Mouse (Mus musculus) adrenal gland, postnatal 4 days (tissue): ENCODE data around the gene Krtap10-10. TPM values are rescaled to one million over a fixed set of nuclear protein-coding genes. Genes with fewer than 3 reads are reported as not detected.
"Not testable (repeated sequence)": the region's sequence is repeated elsewhere in the genome, so short reads cannot be mapped to it uniquely, and the experiment has no call there.

Experiments used
- DNase-seq, 2 experiments: peaks; one replicate each; pipeline ENCODE4 v3.0.0; 2021 to 2022; ENCODE audit warnings: low spot score in 2 of 2, mixed read lengths in 2 of 2
- long read RNA-seq, 2 experiments: library from polyadenylated mRNA; stranded (forward); transcript quantifications; one replicate each; pipeline ENCODE4 v2.0.0; 2021
- total RNA-seq, 2 experiments: library from RNA; stranded (reverse); gene quantifications; 2 replicates each; pipeline ENCODE4 v1.2.3; 2021

Krtap10-10 gene
- total RNA-seq: not detected
- long read RNA-seq, experiment 1: 0 reads
- long read RNA-seq, experiment 2: 0 reads

- DNase-seq: no peak
Observed at GRCm38 (mm10) chr10:77835647-77836046, at the start of gene Krtap10-10. TSS of gene Krtap10-10 (plus strand) at chr10:77835947.

DNA sequence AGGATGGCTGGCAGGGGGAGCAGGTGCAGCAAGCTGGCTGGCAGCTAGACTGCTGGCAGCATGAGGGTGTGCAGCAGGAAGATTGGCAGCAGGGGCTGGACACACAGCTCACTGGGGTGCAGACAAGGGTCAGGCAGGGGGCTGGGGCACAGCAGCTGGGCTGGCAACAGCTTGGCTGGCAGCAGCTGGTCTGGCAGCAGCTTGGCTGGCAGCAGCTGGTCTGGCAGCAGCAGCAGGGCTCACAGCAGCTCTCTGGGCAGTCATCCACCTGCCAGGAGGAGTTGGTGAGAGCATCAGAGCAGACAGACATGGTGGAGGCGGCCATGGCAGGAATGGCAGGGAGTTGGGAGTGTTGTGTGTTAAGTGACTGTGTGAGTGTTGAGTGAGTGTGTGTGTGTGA is 47.9 kb upstream of the Krtap10-10 start, which contains the start of gene Gm7137:
Gene Gm7137, minus strand, starts transcription at position 325 of the 400 bp plus-strand sequence.
- DNase-seq: not testable (repeated sequence)

- no peak for DNase-seq
Observed at GRCm38 (mm10) chr10:77788621-77789020, 47.1 kb upstream of the Krtap10-10 start.

GRCm38 (mm10) chr10:77794976-77795375 is 40.8 kb upstream of the Krtap10-10 start, which contains the start of gene Gm9639:
TSS of gene Gm9639 (minus strand) at chr10:77795076.
- no peak for DNase-seq

- DNase-seq: no peak
Observed at GRCm38 (mm10) chr10:77797677-77798076, 38.1 kb upstream of the Krtap10-10 start.

GRCm38 (mm10) chr10:77798164-77798920 is 37.4 kb upstream of the Krtap10-10 start:
- not testable (repeated sequence) for DNase-seq

- no peak for DNase-seq
Observed at GRCm38 (mm10) chr10:77798921-77799508, 36.7 kb upstream of the Krtap10-10 start, which contains the start of gene Gm19668. TSS of gene Gm19668 (minus strand) at chr10:77799133.

DNA sequence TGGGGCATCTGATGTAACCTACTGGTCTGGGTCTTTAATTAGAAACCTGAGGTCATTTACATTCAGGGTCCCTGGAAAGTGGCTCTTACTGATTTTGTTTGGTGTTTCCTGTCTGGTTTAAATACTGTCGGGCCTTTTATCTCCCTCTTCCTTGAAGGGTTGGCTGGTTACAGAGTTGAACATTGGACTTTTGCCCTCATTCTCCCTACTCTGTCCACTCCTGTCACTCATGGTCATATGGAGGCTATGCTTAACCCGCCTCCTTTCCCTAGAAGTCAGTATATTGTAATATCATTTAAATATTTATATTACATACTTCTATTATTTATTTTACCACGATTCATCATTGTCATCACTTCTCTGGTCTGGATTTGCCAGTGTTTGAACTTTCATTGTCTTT is 31.7 kb upstream of the Krtap10-10 start:
- DNase-seq: no peak

- no peak for DNase-seq
Observed at GRCm38 (mm10) chr10:77811743-77812142, 24.0 kb upstream of the Krtap10-10 start, which contains the start of gene Gm9507. TSS of gene Gm9507 (minus strand) at chr10:77811843.

GRCm38 (mm10) chr10:77814382-77814781 is 21.4 kb upstream of the Krtap10-10 start, which contains the start of gene Gm2696:
TSS of gene Gm2696 (plus strand) at chr10:77814682.
- no peak for DNase-seq

GRCm38 (mm10) chr10:77815514-77815913 is 20.2 kb upstream of the Krtap10-10 start:
- DNase-seq: no peak

DNA sequence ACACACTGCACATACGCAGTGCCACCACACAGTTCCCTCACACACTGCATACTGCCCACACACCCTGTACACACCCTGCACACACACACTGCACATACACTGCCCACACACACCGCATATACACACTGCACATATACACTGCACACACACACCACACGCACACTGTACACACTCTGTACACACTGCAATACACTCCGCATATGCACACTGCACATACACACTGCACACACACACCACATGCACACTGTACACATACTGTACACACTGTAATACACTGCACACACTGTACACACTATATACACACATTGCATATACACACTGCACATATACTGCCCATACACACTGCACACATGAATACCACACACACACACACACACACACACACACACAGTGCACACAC is 17.2 kb upstream of the Krtap10-10 start:
- DNase-seq: no peak

GRCm38 (mm10) chr10:77819203-77819602 is 16.5 kb upstream of the Krtap10-10 start:
- no peak for DNase-seq

DNA sequence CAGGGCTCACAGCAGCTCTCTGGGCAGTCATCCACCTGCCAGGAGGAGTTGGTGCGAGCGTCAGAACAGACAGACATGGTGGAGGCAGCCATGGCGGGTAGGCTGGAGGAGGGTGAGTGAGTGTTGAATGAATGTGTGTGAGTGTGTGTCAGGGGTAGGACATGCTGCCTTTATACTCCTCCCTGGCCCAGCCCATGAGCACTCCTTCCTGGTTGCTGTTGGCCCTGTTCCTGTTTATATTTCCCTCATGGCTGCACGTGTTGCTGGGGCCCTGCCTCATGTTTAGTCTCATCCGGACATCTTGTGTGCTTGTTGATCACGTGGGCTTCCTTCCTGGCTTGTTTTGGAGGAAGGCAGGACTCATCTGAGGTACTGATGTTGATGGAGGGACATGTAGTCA is 8.8 kb upstream of the Krtap10-10 start, which contains the start of gene Krtap10-4:
Gene Krtap10-4, minus strand, starts transcription at position 145 of the 400 bp plus-strand sequence.
- no peak for DNase-seq

GRCm38 (mm10) chr10:77839006-77839405 is 3.3 kb downstream of the Krtap10-10 start:
- DNase-seq: no peak

DNA sequence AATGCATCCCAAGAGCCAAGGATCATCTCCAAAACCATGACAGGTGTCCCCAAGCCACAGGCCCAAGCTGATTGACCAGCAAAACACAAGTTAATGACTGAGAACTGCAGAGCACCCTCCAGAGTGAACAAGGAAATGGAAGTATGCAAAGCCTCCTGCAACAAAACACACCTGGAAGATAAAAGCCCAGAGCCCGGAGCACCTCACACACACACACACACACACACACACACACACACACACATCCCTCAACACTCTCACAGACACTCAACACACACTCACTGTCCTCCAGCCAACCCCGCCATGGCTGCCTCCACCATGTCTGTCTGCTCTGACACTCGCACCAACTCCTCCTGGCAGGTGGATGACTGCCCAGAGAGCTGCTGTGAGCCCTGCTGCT is 10.8 kb downstream of the Krtap10-10 start, which contains the start of gene Gm36176:
Gene Gm36176, plus strand, starts transcription at position 301 of the 400 bp plus-strand sequence.
- no peak for DNase-seq

DNA sequence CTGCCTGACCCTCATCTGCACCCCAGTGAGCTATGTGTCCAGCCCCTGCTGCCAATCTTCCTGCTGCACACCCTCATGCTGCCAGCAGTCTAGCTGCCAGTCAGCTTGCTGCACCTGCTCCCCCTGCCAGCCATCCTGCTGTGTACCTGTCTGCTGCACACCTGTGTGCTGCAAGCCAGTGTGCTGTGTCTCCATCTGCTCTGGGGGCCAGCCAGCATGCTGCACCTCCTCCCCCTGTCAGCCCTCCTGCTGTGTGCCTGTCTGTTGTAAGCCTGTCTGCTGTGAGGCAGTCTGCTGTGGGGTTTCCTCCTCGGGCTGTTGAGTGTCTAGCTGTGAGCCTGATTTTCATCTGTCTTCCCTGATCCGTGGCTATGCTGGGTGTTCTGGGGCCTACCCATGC is 11.2 kb downstream of the Krtap10-10 start:
- DNase-seq: no peak

- DNase-seq: no peak
Observed at GRCm38 (mm10) chr10:77847538-77847937, 11.8 kb downstream of the Krtap10-10 start.

DNA sequence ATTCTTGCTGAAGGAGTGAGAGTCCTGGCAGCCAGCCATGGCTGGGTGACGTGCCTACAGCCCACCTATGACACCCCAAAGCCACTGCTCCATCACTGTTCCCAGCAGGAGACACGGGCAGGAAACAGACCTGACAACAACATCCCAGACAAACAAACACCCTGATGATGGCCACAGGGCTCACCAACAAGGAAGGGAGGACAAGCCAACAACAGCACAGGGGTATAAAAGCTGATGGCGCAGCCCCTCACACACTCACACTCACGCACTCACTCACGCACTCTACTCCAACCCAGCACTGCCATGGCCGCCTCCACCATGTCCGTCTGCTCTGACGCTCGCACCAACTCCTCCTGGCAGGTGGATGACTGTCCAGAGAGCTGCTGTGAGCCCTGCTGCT is 16.8 kb downstream of the Krtap10-10 start, which contains the start of gene Gm10318:
Gene Gm10318, plus strand, starts transcription at position 301 of the 400 bp plus-strand sequence.
- DNase-seq: no peak

GRCm38 (mm10) chr10:77861675-77862074 is 25.9 kb downstream of the Krtap10-10 start, which contains the start of gene Gm3285:
TSS of gene Gm3285 (plus strand) at chr10:77861975.
- DNase-seq: no peak

GRCm38 (mm10) chr10:77864067-77864761 is 28.5 kb downstream of the Krtap10-10 start:
- no peak for DNase-seq
